Mouse (Mus musculus) hindbrain, embryonic 14.5 days (tissue): ENCODE data around the gene Clca3b. TPM values are rescaled to one million over a fixed set of nuclear protein-coding genes. Genes with fewer than 3 reads are reported as not detected.
"Not testable (repeated sequence)": the region's sequence is repeated elsewhere in the genome, so short reads cannot be mapped to it uniquely, and the experiment has no call there.

Experiments
- ATAC-seq: fragments of 200-750 bp; cut with Nextera tagmentation; 2 replicates; pipeline ENCODE4 v1.8.0; 2017; ENCODE audit warnings: moderate number of reproducible peaks, mild to moderate bottlenecking, moderate TSS enrichment, moderate library complexity; ENCODE audit not compliant: low FRiP score
- DNase-seq: peaks from one replicate; pipeline ENCODE4 v3.0.0-alpha.2; 2015; ENCODE audit warnings: low spot score
- H3K27ac ChIP-seq: fragments of 300-500 bp; sonication (generic); 2 replicates; pipeline ENCODE4 v1.5.1; 2014; ENCODE audit warnings: mild to moderate bottlenecking, moderate library complexity
- H3K27me3 ChIP-seq: fragments of 300-500 bp; sonication (generic); 2 replicates; pipeline ENCODE4 v1.6.1; 2014; ENCODE audit warnings: mild to moderate bottlenecking, low read length, mixed read lengths; ENCODE audit not compliant: control insufficient read depth, insufficient read depth
- H3K36me3 ChIP-seq: fragments of 300-500 bp; sonication (generic); replicated peaks from 2 replicates; pipeline ENCODE4 v1.6.1; 2014; ENCODE audit not compliant: control insufficient read depth, insufficient read depth
- H3K4me1 ChIP-seq: fragments of 300-500 bp; sonication (generic); replicated peaks from 2 replicates; pipeline ENCODE4 v1.6.1; 2014; ENCODE audit warnings: antibody characterized with exemption, low read length, mixed read lengths; ENCODE audit not compliant: control insufficient read depth, insufficient read depth
- H3K4me2 ChIP-seq: fragments of 300-500 bp; sonication (generic); replicated peaks from 2 replicates; pipeline ENCODE4 v1.6.1; 2014; ENCODE audit warnings: mild to moderate bottlenecking, moderate library complexity
- H3K4me3 ChIP-seq: fragments of 300-500 bp; sonication (generic); replicated peaks from 2 replicates; pipeline ENCODE4 v1.5.1; 2014; ENCODE audit warnings: mild to moderate bottlenecking, low read length
- H3K9ac ChIP-seq: fragments of 300-500 bp; sonication (generic); 2 replicates; pipeline ENCODE4 v1.6.1; 2014
- H3K9me3 ChIP-seq: fragments of 300-500 bp; sonication (generic); 2 replicates; pipeline ENCODE4 v1.6.1; 2016; ENCODE audit warnings: low read length; ENCODE audit not compliant: control insufficient read depth
- WGBS: fragments of 180-500 bp; shearing (Covaris S2); extraction: QIAGEN DNeasy Blood & Tissue Kit; methylation state at CpG from one replicate; pipeline ENCODE4 v1.1.7; 2014; 5-methylcytosine and 5-hydroxymethylcytosine counted together
- polyA plus RNA-seq: library from polyadenylated mRNA; unstranded; fragments of >200 nt; fragmentation: Nextera tagmentation; extraction: Ambion mirVana; gene quantifications from 2 replicates; pipeline ENCODE4 v1.2.1, GENCODE M21; 2014

Clca3b gene
- polyA plus RNA-seq, 1 experiment from 2014 or later = not detected

GRCm38 (mm10) chr3:144820632-144821031 is 28.5 kb downstream of the Clca3b start:
- Histone ChIP-seq H3K4me2 (no peak overlapping the region), H3K27me3 (no peaks in the 10 kb centered on the region), H3K4me3 (no peak overlapping the region), H3K27ac (no peak overlapping the region), H3K9ac (no peak overlapping the region), H3K4me1 (no peaks in the 10 kb centered on the region), H3K9me3 (no peaks in the 10 kb centered on the region), H3K36me3 (no peaks in the 10 kb centered on the region)
- DNase-seq = no peak
- no peak for ATAC-seq
- 75% methylated on average over 1 of the region's 1 CpGs for WGBS

DNA sequence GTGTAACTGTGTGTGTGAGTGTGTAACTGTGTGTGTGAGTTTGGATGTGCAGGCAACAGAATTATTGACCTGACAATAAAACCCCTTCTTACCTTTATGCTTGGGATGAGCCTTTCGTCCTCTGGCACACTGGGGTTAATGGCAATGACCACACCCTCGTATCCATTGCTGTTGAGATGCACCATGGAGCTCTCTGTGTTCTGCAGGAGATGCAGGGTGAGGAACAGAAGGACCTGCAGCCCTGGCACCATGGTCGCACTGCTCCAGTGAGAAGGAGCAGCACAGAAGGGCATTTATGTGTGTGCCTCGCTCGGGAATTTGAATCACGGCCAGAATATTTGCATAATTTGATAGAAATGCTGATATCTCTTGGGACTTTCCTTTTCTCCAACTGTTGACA is 29.9 kb downstream of the Clca3b start, which contains the start of gene Clca3a2:
Gene Clca3a2 (minus strand): TSS at position 276 of the 400 bp plus-strand sequence.
- H3K4me2 ChIP-seq, H3K27ac ChIP-seq, H3K9ac ChIP-seq, H3K4me3 ChIP-seq, H3K36me3 ChIP-seq, DNase-seq, ATAC-seq, H3K27me3 ChIP-seq, H3K4me1 ChIP-seq, H3K9me3 ChIP-seq: not testable (repeated sequence)
- WGBS = 67% methylated on average over 6 of the region's 6 CpGs

DNA sequence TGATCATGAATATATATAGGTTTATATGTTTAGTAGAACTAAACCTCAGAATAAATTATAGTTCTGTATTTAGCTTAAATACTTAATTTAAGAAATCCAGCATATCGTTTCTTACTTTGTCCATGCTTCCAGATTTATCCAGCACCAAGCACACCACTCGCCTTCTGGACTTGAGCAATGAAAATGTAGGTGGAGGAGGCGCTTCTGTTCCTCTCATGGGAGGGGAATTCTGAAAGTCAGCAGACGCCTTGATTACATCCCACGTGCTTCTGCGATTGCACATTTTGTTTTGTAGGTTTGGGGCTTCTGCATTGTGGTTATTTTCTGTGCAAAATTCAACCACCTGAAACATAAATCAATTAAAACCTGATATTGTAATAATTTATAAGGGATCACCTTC is 35.8 kb downstream of the Clca3b start:
- not testable (repeated sequence) for H3K27me3 ChIP-seq, H3K4me2 ChIP-seq, H3K27ac ChIP-seq, H3K9me3 ChIP-seq, ATAC-seq, H3K4me3 ChIP-seq, H3K4me1 ChIP-seq, DNase-seq, H3K36me3 ChIP-seq, H3K9ac ChIP-seq
- 89% methylated on average over 6 of the region's 6 CpGs for WGBS

GRCm38 (mm10) chr3:144811821-144812220 is 37.3 kb downstream of the Clca3b start:
- Histone ChIP-seq H3K4me2 (no peak overlapping the region), H3K4me1 (no peaks in the 10 kb centered on the region), H3K4me3 (no peak overlapping the region), H3K9ac (no peak overlapping the region), H3K27ac (no peak overlapping the region), H3K36me3 (no peaks in the 10 kb centered on the region), H3K9me3 (no peaks in the 10 kb centered on the region), H3K27me3 (no peaks in the 10 kb centered on the region)
- 47% methylated on average over 3 of the region's 3 CpGs for WGBS
- DNase-seq (no peak), ATAC-seq (no peak)

GRCm38 (mm10) chr3:144808153-144808925 is 40.8 kb downstream of the Clca3b start:
- peak; percentile 34; the same call in 1 of the 2 replicates for ATAC-seq
- not testable (repeated sequence) for H3K4me1 ChIP-seq, H3K4me3 ChIP-seq, H3K9me3 ChIP-seq, H3K9ac ChIP-seq, H3K36me3 ChIP-seq, H3K27me3 ChIP-seq, H3K27ac ChIP-seq, DNase-seq, H3K4me2 ChIP-seq
- 57% methylated on average over 14 of the region's 17 CpGs for WGBS

DNA sequence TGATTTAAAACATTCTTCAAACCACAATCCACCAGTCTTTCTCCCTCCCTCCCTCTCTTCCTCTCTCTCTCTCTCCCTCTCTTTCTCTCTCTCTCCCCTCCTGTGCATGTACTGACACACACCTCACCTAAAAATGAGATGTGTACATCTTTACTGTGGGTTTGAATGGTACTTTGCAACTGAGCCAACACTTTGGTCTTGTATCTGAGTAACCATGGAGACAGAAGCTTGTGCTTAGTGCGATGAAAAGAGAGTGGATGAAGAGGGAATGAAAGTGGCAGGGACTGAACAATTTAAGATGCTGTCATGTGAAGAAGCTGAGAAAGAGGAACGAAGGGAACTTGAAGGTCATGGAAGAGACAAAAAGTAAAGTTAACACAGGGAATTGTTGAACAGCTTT is 42.5 kb downstream of the Clca3b start:
- H3K4me2 ChIP-seq, H3K9me3 ChIP-seq, H3K4me1 ChIP-seq, H3K27me3 ChIP-seq, H3K36me3 ChIP-seq, H3K4me3 ChIP-seq, H3K27ac ChIP-seq, ATAC-seq, H3K9ac ChIP-seq, DNase-seq: not testable (repeated sequence)
- WGBS = 66% methylated on average over 2 of the region's 2 CpGs

DNA sequence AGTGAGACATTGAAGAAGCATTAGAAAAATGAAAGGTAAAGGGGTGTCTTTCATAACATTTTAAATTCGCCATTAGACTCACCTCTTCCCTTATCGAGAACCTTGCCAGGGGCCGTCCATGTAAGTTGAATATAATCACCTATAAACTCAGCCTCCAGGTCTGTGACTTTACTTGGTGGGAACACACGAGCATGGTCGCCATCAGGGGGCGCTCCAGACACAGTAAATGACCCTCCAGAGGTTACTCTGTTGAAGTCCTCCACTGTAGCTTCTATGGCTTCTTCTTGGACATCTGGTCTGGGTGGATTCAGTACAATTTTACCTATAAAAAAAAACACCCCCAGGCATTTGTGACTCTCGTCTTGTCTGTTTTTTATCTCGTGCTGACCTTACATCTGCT is 47.3 kb downstream of the Clca3b start:
- Histone ChIP-seq H3K4me2 (no peak overlapping the region), H3K27me3 (no peaks in the 10 kb centered on the region), H3K36me3 (no peaks in the 10 kb centered on the region), H3K4me1 (no peaks in the 10 kb centered on the region), H3K27ac (no peak overlapping the region), H3K9me3 (no peaks in the 10 kb centered on the region), H3K9ac (no peak overlapping the region), H3K4me3 (no peak overlapping the region)
- peak; percentile 27 for DNase-seq
- WGBS = 37% methylated on average over 8 of the region's 8 CpGs
- no peak for ATAC-seq

GRCm38 (mm10) chr3:144785181-144786148 is 63.7 kb downstream of the Clca3b start:
- WGBS = 87% methylated on average over 11 of the region's 11 CpGs
- no peak for DNase-seq
- Histone ChIP-seq H3K4me1 (no peaks in the 10 kb centered on the region), H3K27me3 (no peaks in the 10 kb centered on the region), H3K9me3 (no peaks in the 10 kb centered on the region), H3K27ac (no peak overlapping the region), H3K4me2 (no peak overlapping the region), H3K36me3 (no peaks in the 10 kb centered on the region), H3K9ac (no peak overlapping the region), H3K4me3 (no peak overlapping the region)
- ATAC-seq = no peak
